Mouse (Mus musculus) embryonic facial prominence, embryonic 11.5 days (tissue): ENCODE results near the gene Qdpr. TPM values are rescaled to one million over a fixed set of nuclear protein-coding genes. Genes with fewer than 3 reads are reported as not detected.

ENCODE experiments used
- ATAC-seq: fragments of 200-750 bp; cut with Nextera tagmentation; replicated peaks from 2 replicates; pipeline ENCODE4 v1.8.0; 2017; ENCODE audit warnings: low read depth; ENCODE audit not compliant: insufficient number of reproducible peaks, low FRiP score, low TSS enrichment
- DNase-seq: peaks from one replicate; pipeline ENCODE4 v3.0.0-alpha.2; 2015; ENCODE audit warnings: low spot score
- H3K27ac ChIP-seq: fragments of 300-500 bp; sonication (generic); replicated peaks from 2 replicates; pipeline ENCODE4 v1.5.1; 2014; ENCODE audit warnings: mild to moderate bottlenecking, low read depth, low read length, control low read depth
- H3K27me3 ChIP-seq: fragments of 300-500 bp; sonication (generic); 2 replicates; pipeline ENCODE4 v1.6.1; 2014; ENCODE audit warnings: mild to moderate bottlenecking, low read length, moderate library complexity, mixed read lengths; ENCODE audit not compliant: control insufficient read depth, insufficient read depth
- H3K36me3 ChIP-seq: fragments of 300-500 bp; sonication (generic); replicated peaks from 2 replicates; pipeline ENCODE4 v1.6.1; 2014; ENCODE audit warnings: low read depth, mild to moderate bottlenecking, low read length, moderate library complexity, mixed read lengths; ENCODE audit not compliant: control insufficient read depth, insufficient read depth
- H3K4me1 ChIP-seq: fragments of 300-500 bp; sonication (generic); 2 replicates; pipeline ENCODE4 v1.6.1; 2014; ENCODE audit warnings: low read length, mixed read lengths; ENCODE audit not compliant: control insufficient read depth, insufficient read depth
- H3K4me2 ChIP-seq: fragments of 300-500 bp; sonication (generic); 2 replicates; pipeline ENCODE4 v1.6.1; 2014; ENCODE audit warnings: low read depth, mild to moderate bottlenecking, control low read depth, low read length, moderate library complexity
- H3K4me3 ChIP-seq: fragments of 300-500 bp; sonication (generic); 2 replicates; pipeline ENCODE4 v1.5.1; 2014; ENCODE audit warnings: low read depth, low read length, control low read depth
- H3K9ac ChIP-seq: fragments of 300-500 bp; sonication (generic); replicated peaks from 2 replicates; pipeline ENCODE4 v1.6.1; 2014; ENCODE audit warnings: mild to moderate bottlenecking, control low read depth, low read length
- H3K9me3 ChIP-seq: fragments of 300-500 bp; sonication (generic); replicated peaks from 2 replicates; pipeline ENCODE4 v1.6.1; 2016; ENCODE audit warnings: mild to moderate bottlenecking, low read length, inconsistent platforms, mixed read lengths; ENCODE audit not compliant: control insufficient read depth
- WGBS: fragments of 180-500 bp; shearing (Covaris S2); extraction: QIAGEN DNeasy Blood & Tissue Kit; methylation state at CpG from one replicate; pipeline ENCODE4 v1.1.7; 2014; 5-methylcytosine and 5-hydroxymethylcytosine counted together
- polyA plus RNA-seq: library from polyadenylated mRNA; unstranded; fragments of >200 nt; fragmentation: Nextera tagmentation; extraction: Ambion mirVana; gene quantifications from 2 replicates; pipeline ENCODE4 v1.2.1, GENCODE M21; 2014

Gene Qdpr
- 127 and 131 TPM in 2 replicates for polyA plus RNA-seq

DNA sequence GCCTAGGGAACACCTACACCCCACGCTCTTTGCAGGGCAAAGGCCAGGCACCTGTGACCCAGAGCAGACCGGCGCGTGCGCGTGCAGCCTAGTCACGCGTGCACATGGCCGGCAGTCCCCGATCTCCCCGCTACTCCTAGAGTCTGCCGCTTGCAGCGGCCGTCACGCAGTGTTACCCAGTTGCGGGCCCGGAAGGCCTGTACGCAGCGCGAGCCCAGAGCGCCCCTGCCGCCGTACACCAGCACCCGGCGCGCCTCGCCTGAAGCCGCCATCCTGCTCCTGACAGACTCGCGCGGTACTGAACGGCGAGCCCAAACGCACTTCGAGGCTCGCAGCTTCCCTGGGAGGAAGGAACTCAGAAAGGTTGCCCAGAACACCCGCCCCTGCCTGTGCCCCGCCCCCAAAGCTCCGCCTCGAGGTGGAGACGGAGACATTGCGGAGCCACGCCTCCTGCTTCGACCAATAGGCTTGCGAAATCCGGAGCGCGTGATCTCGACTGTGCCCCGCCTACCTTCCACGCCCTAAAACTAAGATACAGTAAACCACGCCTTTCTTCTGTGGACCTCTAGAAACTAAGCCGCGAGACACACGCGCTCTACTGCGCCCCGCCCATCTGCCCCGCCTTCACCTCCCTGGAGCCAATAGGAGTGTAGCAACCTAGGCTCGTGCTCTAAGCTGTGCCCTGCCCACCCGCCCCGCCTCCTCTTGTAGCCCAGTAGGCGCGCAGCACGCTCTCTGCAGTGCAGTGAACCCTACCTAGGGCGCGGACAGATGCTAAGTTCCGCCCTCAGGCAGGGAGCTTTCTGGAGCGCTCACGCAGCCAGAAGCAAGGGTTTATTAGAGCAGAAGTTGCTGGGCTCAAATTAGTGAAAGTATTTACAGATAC lies at the start of gene Qdpr:
TSS of gene Qdpr (minus strand) at position 406 of the 886 bp plus-strand sequence.
- H3K9me3 ChIP-seq: no peaks in the 10 kb centered on the region
- WGBS: 0% methylated on average over 70 of the region's 70 CpGs
- ATAC-seq: peak; percentile 99

DNA sequence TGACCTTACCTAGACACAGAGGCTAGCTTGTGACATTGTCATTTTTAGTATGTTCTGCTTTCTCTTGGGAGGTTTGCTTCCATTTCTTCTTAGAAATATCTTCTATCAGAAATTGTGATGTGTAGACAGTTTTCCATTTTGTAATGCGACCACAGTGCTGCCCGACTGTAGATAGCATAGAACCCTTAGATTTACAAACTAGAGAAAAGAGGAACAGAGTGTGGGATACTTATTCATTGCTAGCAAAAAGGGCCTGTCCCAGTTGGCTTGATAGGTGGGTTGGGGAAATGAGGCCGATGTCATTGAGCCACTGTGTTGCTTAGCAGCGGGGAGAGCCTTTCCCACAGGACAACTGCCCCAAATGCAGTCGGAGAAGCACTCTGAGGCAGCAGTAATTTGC lies 47.5 kb upstream of the Qdpr start:
- no peaks in the 10 kb centered on the region; the same call in 1 of the 2 replicates for H3K36me3 ChIP-seq

More for the DNA sequence above, at the start of gene Qdpr:
- Histone ChIP-seq H3K9ac (peak within 1 kb of the TSS; percentile 69), H3K36me3 (no peaks in the 10 kb centered on the region), H3K4me1 (no peaks in the 10 kb centered on the region), H3K4me2 (peak within 1 kb of the TSS; percentile 97), H3K4me3 (peak within 1 kb of the TSS; percentile 59), H3K27me3 (no peaks in the 10 kb centered on the region), H3K27ac (peak within 1 kb of the TSS; percentile 52; the same call in 1 of the 2 replicates)
- DNase-seq: peak; percentile 100

DNA sequence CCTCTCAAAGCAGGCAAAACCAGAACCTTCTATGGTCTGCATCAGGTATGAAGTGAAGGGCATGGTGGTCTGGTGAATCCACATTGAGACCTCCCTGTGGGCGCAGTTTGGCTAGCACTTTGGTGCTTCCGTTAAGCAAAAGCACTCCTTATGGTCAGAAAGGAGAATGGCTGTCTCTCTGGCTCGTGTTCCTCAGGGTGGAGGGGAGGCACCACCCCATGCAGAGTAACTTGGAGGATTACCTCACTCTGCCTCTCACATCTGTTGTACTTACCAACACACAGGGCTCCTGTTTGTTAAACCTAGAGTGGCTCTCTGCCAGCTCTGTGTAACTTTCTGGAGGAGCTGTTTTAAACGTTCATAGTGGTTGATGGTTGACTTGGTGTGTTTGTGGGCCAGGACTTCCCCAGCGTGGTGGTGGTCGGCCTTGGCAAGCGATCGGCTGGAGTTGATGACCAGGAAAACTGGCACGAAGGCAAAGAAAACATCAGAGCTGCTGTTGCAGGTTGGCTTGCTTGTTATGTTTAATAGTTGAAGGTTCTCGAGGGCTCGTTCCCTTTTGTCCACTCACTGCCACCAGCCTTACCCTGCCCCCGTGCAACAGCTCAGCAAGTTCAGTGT lies 47.0 kb upstream of the Qdpr start:
- no peaks in the 10 kb centered on the region for H3K9me3 ChIP-seq
- no peak overlapping the region for H3K9ac ChIP-seq
- no peaks in the 10 kb centered on the region for H3K27me3 ChIP-seq
- DNase-seq (no peak), ATAC-seq (no peak)
- H3K27ac ChIP-seq: no peak overlapping the region
- no peak overlapping the region for H3K4me3 ChIP-seq
- no peaks in the 10 kb centered on the region; the same call in 1 of the 2 replicates for H3K36me3 ChIP-seq
- H3K4me1 ChIP-seq: no peaks in the 10 kb centered on the region
- H3K4me2 ChIP-seq: no peak overlapping the region
- WGBS: 88% methylated on average over 12 of the region's 12 CpGs

More for the DNA sequence above, 47.5 kb upstream of the Qdpr start:
- ATAC-seq: no peak
- no peak overlapping the region for H3K4me3 ChIP-seq
- no peak overlapping the region for H3K4me2 ChIP-seq
- no peak for DNase-seq
- H3K4me1 ChIP-seq: no peaks in the 10 kb centered on the region
- H3K27ac ChIP-seq: no peak overlapping the region
- H3K9me3 ChIP-seq: no peaks in the 10 kb centered on the region
- H3K9ac ChIP-seq: no peak overlapping the region
- 91% methylated on average over 5 of the region's 5 CpGs for WGBS
- H3K27me3 ChIP-seq: no peaks in the 10 kb centered on the region

DNA sequence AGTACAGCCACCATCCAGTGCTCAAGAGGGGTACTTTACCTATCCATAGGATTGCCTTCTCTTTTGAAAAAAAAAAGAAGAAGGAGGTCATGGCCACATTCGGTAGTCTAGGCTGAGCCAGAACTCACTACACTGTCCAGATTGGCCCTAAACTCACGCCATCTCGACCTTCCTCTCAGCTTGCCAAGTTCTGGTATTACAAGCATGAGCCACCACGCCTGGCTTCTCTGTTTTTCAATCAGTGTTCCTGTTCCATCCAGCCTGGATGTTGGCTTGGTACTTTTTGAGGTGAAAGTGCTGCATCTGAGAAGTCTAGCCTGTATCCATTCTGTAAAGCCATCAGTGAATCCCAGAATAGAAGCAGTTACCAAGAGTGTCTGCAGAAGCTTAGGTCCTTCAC lies 46.4 kb upstream of the Qdpr start:
- no peak overlapping the region for H3K4me2 ChIP-seq
- no peaks in the 10 kb centered on the region for H3K4me1 ChIP-seq
- H3K36me3 ChIP-seq: no peaks in the 10 kb centered on the region; the same call in 1 of the 2 replicates
- H3K4me3 ChIP-seq: no peak overlapping the region
- H3K27me3 ChIP-seq: no peaks in the 10 kb centered on the region
- DNase-seq (no peak), ATAC-seq (no peak)
- H3K27ac ChIP-seq: no peak overlapping the region
- H3K9ac ChIP-seq: no peak overlapping the region
- H3K9me3 ChIP-seq: no peaks in the 10 kb centered on the region
- WGBS: 97% methylated on average over 4 of the region's 4 CpGs

DNA sequence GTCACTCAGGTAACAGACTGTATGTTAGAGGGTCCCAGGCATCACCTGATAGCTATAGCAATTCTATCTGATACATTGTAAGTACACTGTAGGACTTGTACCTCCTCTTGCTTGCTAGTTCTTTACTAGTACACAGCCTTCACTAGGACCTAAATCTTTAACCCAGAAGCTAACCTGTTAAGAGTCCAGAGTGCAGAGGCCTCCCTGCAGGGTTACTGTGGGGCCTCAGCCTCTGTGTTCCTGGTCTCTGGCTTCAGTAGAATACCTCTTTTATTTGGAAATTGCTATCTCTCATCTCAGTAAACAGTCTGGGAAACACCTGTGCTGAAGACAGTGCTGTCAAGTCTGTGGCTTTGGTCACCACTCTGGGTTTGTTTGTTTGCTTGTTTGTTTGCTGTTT lies 46.0 kb upstream of the Qdpr start:
- no peak overlapping the region for H3K4me3 ChIP-seq
- ATAC-seq: no peak
- H3K36me3 ChIP-seq: no peaks in the 10 kb centered on the region; the same call in 1 of the 2 replicates
- H3K4me1 ChIP-seq: no peaks in the 10 kb centered on the region
- no peaks in the 10 kb centered on the region for H3K9me3 ChIP-seq
- no peak overlapping the region for H3K4me2 ChIP-seq
- H3K9ac ChIP-seq: no peak overlapping the region
- no peaks in the 10 kb centered on the region for H3K27me3 ChIP-seq
- no peak overlapping the region for H3K27ac ChIP-seq
- DNase-seq: no peak

DNA sequence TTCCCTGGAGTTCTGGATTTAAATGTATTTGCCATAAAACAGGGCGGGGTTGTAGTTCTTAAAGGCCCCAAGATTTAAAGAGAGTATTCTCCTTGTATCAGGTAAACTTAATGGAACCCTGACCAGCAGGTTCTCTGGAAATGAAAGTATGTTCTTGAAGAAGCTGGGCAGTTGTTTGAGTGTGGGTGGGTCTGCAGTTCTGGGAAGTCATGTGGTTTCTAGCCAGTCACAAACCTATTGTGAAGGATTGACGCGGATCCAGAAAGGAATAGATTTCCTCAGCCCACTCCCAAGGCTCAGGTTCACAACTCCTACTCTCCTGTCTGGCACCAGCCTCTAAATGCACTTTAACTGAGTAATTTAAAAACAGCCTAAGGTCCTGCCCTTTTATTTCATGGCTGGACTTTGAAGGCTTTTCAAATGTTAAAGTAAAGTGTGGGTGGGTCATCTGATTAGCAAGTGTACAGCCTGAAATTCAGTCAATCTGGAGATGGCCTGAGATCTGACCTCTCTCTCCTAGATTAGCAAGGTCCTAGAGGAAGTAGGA lies 45.5 kb upstream of the Qdpr start:
- no peaks in the 10 kb centered on the region for H3K4me1 ChIP-seq
- H3K9ac ChIP-seq: no peak overlapping the region
- no peak overlapping the region for H3K4me2 ChIP-seq
- no peaks in the 10 kb centered on the region for H3K9me3 ChIP-seq
- H3K27ac ChIP-seq: no peak overlapping the region
- DNase-seq: no peak
- no peak for ATAC-seq
- WGBS: 91% methylated on average over 3 of the region's 3 CpGs
- no peak overlapping the region for H3K4me3 ChIP-seq
- H3K27me3 ChIP-seq: no peaks in the 10 kb centered on the region
- H3K36me3 ChIP-seq: no peaks in the 10 kb centered on the region; the same call in 1 of the 2 replicates

DNA sequence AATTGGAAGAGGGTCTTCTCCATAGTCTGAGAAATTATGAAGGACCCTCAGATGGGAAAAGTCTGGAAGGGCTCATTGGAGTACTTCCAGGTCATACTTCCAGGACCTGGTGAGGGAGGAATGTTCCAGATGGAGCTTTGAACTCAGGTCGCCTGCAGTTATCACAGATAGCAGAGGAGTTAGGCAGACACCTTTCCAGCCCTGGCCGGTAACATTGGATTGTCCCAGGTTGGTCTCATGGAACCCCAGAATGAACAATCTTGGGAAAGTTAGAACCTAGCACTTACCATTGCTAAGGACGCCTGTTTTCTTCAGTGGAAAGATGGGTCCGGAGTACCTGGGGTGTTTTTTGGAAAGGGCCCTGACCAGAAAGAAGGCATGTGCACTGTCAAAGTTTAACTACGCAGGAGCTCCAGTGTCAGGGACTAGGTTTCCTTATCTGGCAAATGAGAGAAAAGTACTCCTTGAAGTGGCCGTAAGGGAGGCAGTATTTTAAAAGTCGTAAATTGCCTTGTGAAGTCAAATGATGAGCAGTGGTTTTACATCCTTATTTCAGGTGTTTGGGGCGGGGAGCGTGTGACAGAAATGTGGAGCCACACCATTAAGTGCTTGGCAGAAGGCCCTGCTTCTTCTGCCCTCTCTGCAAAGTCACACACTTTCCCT lies 44.2 kb upstream of the Qdpr start:
- no peaks in the 10 kb centered on the region for H3K4me1 ChIP-seq
- ATAC-seq: peak; percentile 5; the same call in 1 of the 2 replicates
- 69% methylated on average over 9 of the region's 9 CpGs for WGBS
- H3K36me3 ChIP-seq: no peaks in the 10 kb centered on the region; the same call in 1 of the 2 replicates
- peak overlapping the region; percentile 69 for H3K9ac ChIP-seq
- no peaks in the 10 kb centered on the region for H3K9me3 ChIP-seq
- peak overlapping the region; percentile 56 for H3K4me3 ChIP-seq
- DNase-seq: no peak
- H3K27me3 ChIP-seq: no peaks in the 10 kb centered on the region
- no peak overlapping the region for H3K27ac ChIP-seq
- H3K4me2 ChIP-seq: peak overlapping the region; percentile 75
